Mouse (Mus musculus) spleen, adult 12 weeks (tissue): Measurements from ENCODE around the gene Efr3b.
"Not testable (repeated sequence)": the region's sequence is repeated elsewhere in the genome, so short reads cannot be mapped to it uniquely, and the experiment has no call there.

Experiments used
- DNase-seq: peaks from one replicate; pipeline ENCODE4 v3.0.0; 2022; ENCODE audit warnings: low spot score

The Efr3b gene

GRCm38 (mm10) chr12:3981350-3982131, 57.2 kb downstream of the Efr3b start:
- peak; percentile 21 for DNase-seq

- DNase-seq = no peak
Measured at GRCm38 (mm10) chr12:3980991-3981349, 57.7 kb downstream of the Efr3b start.

GRCm38 (mm10) chr12:3973169-3973568, 65.5 kb downstream of the Efr3b start:
- DNase-seq = not testable (repeated sequence)

GRCm38 (mm10) chr12:3968380-3968779, 70.3 kb downstream of the Efr3b start:
- no peak for DNase-seq

GRCm38 (mm10) chr12:3967196-3967595, 71.5 kb downstream of the Efr3b start:
- DNase-seq = no peak

GRCm38 (mm10) chr12:3960553-3960952, 78.2 kb downstream of the Efr3b start:
- no peak for DNase-seq

- DNase-seq = peak; percentile 61
Measured at GRCm38 (mm10) chr12:3959791-3960543, 78.7 kb downstream of the Efr3b start.

- no peak for DNase-seq
Measured at GRCm38 (mm10) chr12:3956351-3956750, 82.4 kb downstream of the Efr3b start.

- DNase-seq = no peak
Measured at GRCm38 (mm10) chr12:3955371-3955770, 83.3 kb downstream of the Efr3b start.

GRCm38 (mm10) chr12:3954651-3955050, 84.1 kb downstream of the Efr3b start, which contains the start of gene Pomc:
TSS of gene Pomc (plus strand) at chr12:3954951.
- no peak for DNase-seq

- DNase-seq = no peak
Measured at GRCm38 (mm10) chr12:3947503-3947902, 91.2 kb downstream of the Efr3b start.

GRCm38 (mm10) chr12:3944454-3945073, 94.2 kb downstream of the Efr3b start:
- no peak for DNase-seq

GRCm38 (mm10) chr12:3942026-3942425, 96.7 kb downstream of the Efr3b start:
- DNase-seq = no peak

GRCm38 (mm10) chr12:3930090-3930865, 108.4 kb downstream of the Efr3b start:
- DNase-seq = not testable (repeated sequence)

- DNase-seq = no peak
Measured at GRCm38 (mm10) chr12:3928841-3929240, 109.9 kb downstream of the Efr3b start.

- DNase-seq = no peak
Measured at GRCm38 (mm10) chr12:3926127-3926526, 112.6 kb downstream of the Efr3b start.

GRCm38 (mm10) chr12:3919423-3919822, 119.3 kb downstream of the Efr3b start:
- DNase-seq = no peak

GRCm38 (mm10) chr12:3918577-3918976, 120.1 kb downstream of the Efr3b start:
- DNase-seq = no peak

- DNase-seq = no peak
Measured at GRCm38 (mm10) chr12:3917668-3918341, 120.9 kb downstream of the Efr3b start.

- DNase-seq = no peak
Measured at GRCm38 (mm10) chr12:3915852-3916251, 122.9 kb downstream of the Efr3b start.
